Mouse (Mus musculus) MN1 (cell line): Measurements from ENCODE around the gene Surf2.

ENCODE experiments used
- DNase-seq: peaks from one replicate; pipeline ENCODE4 v3.0.0-alpha.2; 2016; ENCODE audit warnings: low spot score

Gene Surf2

DNA sequence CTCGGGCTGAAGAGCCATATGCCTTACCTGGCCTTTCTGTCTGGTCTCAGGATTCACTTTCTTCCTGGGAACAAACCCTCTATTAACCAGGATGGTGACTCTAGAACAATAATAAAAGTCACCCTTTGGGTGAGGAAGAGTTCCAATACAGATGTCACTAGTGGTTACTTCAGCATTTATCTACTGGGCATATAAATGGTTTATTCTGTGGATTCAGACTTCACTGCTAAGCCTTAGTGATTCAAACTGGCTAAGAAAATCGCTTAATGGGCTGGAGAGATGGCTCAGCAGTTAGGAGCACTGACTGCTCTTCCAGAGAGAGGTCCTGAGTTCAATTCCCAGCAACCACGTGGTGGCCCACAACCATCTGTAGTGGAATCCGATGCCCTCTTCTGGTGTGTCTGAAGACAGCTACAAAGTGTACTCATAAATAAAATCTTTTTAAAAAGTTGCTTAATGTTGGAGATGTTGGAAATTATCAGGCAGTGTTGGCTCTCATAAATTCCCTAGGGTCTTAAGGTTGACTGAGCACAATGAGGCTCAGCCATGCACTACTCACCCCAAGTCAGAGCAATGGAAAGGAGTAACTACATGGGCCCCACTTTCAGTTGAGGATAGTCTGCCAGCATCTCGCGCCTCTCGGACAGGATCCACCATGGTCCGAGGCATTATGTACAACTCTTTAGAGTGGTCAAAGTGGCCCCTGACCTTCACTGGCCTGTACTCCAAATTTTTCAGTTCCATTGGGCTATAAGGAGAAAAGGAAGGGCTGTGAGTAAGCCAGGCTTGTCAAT lies 1.8 kb upstream of the Surf2 start:
- DNase-seq, result no peak

GRCm38 (mm10) chr2:26916738-26917137 lies 571 bp downstream of the Surf2 start:
- DNase-seq, result no peak

GRCm38 (mm10) chr2:26919684-26920083 lies 3.5 kb downstream of the Surf2 start:
- no peak for DNase-seq

DNA sequence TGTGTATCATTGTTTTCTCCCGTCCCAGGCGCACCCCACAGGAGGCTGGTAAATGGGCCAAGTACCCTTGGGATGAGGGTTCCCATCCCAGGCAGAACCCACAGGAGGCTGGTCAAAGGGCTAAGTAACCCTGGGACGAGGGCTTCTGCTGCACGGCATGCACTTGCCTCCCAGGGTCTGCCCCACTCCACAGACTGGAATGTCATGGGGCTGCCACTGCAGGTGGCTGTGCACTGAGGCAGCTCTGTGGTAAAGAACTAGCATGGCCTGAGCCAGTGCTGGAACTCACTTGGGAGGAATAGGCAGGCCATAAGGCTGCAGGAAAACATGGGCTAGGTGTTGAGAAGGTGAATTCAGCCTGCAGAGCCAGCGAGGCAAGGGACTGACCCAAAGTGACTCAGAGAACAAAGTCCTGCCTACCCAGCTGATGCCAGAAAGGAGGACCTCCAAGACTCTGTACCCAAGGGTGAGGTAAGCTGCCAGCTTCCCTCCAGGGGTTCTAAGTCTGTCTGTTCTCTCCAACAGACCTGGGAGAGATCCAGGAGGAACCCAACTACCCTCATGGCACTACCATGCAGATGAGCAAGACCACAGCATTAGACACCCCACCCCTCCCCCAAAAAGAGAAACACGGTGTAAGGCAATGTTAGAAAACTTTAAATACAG lies 4.2 kb downstream of the Surf2 start:
- no peak for DNase-seq

DNA sequence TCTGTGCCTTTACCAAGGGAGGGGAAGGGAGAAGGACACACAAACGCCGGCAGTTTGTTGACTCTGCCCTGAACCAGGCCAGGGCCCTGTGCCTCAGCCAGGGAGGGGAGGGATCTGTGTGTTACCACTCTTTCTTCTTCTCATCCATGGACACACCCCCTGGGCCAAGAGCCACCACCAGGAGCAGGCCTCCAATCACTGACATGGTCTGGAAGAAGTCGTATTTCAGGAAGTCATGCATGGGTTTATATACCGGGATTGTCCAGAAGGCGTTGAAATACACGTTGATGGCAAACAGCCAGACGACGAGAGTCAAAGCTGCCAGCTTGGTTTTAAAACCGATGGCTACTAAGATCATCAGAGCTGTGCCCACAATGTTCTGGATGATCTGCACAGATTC lies 5.6 kb downstream of the Surf2 start:
- DNase-seq, result peak; percentile 77

DNA sequence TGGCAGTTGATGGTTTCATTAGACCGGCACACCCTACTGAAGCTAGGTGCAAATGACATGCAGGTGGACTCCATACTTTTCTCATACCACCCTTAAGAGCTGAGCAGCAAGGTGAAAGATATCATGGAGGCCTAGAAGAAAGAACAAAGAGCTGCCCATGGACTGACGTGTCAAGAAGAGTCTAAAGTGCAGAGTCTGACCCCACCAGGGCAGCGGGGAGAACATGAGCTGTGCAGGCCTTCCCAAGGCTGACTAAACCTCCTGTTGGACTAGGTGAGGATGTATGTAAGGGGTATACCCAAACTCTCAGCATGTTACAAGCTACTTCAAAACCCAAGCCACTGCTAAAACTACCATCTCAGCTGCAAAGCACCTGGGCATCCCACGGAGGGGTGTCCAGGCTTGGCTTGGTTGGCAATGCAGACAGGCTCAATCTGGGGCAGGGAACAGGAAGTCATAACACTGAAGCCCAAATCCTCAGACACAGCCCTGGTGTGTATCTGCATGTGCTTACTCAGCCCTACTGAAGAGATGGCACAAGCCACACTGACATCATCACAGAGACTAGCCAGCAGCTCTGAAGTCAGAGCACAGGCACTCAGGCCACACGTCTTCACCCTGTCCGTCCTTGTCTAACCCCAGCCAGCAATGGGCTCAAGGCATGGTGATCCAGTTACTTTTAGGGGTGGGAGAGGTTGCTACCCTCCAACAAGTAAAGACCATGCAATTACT lies 11.7 kb downstream of the Surf2 start:
- no peak for DNase-seq

DNA sequence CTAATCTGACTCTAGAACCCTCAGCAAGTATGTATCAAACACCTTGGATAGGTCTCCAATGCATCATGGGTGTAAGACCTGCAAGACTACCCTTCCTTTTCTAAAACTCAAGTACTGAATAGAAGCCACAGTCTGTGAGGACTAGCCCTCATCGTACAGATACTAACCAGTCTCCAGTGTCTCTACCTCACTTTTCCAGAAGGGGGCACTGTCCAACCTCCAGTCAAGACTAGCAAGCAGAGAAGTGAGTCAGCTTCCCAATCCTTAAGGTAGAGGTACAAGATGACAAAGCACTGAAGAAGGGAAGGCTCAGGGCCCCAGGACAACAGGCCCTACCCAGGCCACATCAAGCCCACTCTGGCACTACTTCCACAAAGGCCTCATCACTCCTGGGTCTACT lies 14.2 kb downstream of the Surf2 start:
- peak; percentile 70 for DNase-seq

GRCm38 (mm10) chr2:26932473-26933303 lies 16.5 kb downstream of the Surf2 start:
- peak; percentile 29 for DNase-seq

- peak; percentile 92 for DNase-seq
These were observed 17.3 kb downstream of the Surf2 start, which contains the start of the genes Surf4 and Stkld1 for GRCm38 (mm10) chr2:26933304-26934055. Gene Surf4 (minus strand): TSS chr2:26933928. Gene Stkld1 (plus strand): TSS chr2:26934047.

DNA sequence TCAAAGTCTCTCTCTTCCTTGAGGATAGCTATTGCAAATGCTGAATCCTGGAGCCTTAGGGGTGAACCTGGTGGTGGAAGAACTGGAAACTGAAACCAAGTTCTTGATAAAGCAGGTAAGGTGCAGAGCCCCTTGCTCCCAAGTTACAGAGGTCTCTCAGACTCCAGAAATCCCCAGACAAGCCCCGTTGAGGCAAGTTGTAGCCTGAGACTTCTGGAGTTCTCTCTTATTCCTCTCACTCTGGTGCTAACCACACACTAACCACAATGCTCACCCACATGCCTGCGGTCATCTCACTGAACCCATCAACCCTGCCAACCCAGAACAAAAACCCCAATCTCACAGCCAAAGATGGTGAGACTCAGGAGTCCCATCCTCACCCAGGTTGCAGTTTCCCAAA lies 19.1 kb downstream of the Surf2 start:
- no peak for DNase-seq

DNA sequence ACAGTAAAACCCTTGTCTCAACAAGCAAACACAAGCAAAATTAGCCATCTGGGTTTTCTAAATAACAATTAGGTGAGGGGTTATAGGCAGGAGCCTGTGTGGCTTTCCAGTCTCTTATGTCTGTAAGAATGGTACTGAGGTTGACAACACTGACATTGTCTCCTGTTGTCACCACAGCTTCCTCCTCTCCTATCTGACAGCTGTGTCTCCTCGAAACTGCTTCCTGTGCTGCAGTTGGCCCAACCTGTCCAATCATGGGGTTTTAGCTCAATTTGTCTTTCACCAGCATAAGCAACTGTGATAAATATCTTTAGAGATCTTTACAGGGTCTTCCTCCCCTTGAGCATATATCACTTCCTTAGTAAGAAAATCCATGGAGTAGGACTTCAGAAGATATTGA lies 20.3 kb downstream of the Surf2 start:
- no peak for DNase-seq

GRCm38 (mm10) chr2:26941539-26941938 lies 25.4 kb downstream of the Surf2 start:
- no peak for DNase-seq

DNA sequence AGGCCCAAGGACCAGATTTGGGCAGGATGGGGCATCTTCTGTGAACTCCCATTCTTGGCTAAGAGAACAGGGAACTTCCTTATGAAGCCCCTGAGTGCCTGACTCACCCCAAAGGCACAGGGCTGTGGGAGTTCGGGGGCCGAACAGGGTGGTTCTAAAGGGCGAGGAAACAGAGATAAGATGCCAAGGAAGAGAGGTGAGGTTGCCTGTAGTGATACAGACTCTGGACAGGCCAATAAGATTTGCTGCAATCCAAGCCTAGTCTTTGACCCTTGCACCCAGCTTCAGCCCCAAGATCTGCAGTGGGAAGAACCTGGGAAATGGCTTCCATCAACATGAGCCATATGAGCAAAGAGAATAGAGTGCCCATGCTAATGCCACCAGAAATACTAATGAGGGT lies 27.1 kb downstream of the Surf2 start:
- DNase-seq, result no peak

- no peak for DNase-seq
These were observed 34.2 kb downstream of the Surf2 start for GRCm38 (mm10) chr2:26950411-26950810.

- DNase-seq, result no peak
These were observed 35.3 kb downstream of the Surf2 start for GRCm38 (mm10) chr2:26951346-26951905.

DNA sequence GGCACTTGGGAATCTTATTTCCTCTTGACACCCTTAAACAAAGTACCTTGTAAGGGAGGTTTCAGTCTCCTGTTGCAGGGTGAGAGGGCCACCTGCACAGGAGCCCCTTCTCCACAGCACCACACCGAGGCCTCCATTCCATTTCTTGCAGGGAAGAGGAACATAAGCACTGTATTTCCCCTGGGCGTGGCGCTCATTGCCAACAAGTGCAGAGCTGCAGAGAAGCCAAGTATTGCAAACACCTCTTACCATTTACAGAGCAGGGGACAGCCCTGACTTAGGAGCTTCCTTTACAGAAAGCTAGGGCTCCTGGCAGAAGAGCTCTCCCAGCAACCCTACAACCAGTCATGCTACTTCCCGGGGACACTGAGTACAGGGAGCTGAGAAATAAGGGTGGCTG lies 36.0 kb downstream of the Surf2 start:
- no peak for DNase-seq

DNA sequence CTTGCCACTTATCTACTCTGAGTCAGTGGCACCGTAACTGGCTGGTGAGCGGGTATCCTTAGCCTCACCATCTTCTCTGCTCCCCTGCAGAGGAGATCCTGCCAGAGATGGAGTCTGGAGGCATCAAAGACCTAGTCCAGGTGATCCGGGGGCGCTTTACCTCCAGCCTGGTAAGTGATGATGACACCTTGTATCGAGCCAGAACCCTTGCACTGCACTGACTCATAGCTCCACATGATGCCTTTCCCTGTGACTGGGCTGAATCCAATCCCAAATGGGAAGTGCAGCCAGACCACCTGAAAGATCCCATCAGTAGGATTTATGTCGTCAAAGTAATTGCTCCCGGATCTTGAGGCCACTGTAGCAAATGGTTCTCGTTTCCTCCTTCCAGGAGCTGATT lies 36.7 kb downstream of the Surf2 start:
- DNase-seq, result no peak

GRCm38 (mm10) chr2:26954735-26955395 lies 38.7 kb downstream of the Surf2 start:
- no peak for DNase-seq

- no peak for DNase-seq
These were observed 40.8 kb downstream of the Surf2 start for GRCm38 (mm10) chr2:26956811-26957487.

DNA sequence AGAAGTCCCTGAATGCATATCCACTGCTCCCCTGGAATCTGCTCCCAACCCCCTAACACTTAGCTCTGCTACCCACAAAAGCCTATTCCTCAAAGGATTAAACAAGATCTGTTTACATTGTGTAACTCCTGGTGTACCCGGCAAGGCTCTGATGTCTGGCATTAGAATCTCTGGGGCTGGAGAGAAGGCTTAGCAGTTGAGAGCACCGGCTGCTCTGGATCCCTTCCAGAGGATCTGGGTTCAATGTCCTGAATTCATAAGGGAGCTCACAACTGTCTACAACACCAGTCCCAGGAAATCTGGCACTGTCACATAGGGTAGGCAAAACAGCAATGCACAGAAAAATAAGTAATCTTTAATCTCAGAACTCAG lies 41.3 kb downstream of the Surf2 start:
- no peak for DNase-seq
